Mouse (Mus musculus): ENCODE data around the gene Sos2.
A peak's percentile ranks its signal among the peaks of the same experiment; 100 is the strongest.

Sos2 gene

DNA sequence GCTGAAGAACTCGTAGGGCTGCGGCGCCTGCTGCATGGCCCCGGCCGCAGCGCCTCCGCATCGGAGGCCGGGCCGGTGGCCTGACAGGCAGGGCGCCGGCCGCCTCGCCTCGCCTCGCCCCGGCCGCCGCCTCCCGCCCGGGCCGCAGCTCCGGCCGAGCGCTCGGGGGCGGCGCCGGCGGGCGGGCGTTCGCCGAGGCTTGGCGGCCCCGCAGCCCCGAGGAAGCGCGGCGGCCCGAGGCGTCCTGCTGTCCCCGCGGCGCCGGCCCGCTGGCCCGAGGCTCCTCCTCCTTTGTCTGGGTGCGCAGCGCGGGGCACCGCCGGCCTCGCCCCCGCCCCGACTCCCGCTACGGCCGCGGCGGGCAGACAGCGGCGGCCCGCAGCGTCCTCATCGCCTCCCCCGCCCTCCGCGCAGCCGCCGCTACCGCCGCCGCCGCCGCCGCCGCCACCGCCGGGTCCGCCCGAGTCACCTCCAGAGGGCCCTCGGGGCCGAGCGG, at the start of gene Sos2:
Sos2 (minus strand) TSS at position 287 of the 496 bp plus-strand sequence.
- peak; percentile 22 to 33 for DNase-seq (ENCODE audit: low spot score in 2 of 2)

DNA sequence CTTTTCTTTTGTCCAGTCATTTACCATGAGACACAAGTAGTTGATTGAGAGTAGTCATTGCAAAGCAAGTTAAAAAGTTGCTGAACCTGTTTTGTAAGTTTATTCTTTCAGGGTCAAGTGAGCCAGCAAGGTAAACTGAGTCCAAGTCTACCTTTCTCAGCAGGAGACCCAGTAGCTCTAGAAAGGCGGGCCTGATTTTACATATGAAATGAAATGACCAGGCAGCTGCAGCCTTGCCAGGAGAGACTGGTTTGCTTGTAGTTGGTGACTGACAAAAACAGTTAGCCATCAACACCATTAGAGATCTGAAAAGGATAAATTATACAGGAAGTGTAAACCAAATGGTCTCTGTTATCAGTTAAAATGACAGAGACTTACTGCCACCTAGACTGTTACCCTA, 48.7 kb upstream of the Sos2 start:
- no peak for DNase-seq (ENCODE audit: low spot score in 2 of 2)

DNA sequence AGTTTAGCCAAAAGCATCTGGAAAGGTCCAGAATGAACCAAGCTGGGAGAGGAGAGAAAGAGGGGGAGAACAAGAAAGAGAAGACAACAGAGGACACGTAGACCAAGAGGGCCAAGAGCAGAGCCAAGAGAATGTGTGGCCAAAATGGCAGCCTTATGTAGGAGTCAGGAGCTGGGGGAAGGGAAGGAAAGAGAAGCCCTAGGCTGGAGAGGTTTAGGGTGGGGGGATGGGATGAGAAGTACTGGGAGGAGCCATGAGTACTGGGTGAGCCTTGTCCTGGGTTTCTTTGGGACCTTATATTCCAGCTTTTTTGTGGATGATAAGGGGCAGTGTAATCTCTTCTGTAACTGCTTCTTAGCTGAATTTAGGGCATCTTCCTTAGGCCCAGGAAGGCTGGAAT, 47.6 kb upstream of the Sos2 start:
- no peak for DNase-seq (ENCODE audit: low spot score in 2 of 2)

DNA sequence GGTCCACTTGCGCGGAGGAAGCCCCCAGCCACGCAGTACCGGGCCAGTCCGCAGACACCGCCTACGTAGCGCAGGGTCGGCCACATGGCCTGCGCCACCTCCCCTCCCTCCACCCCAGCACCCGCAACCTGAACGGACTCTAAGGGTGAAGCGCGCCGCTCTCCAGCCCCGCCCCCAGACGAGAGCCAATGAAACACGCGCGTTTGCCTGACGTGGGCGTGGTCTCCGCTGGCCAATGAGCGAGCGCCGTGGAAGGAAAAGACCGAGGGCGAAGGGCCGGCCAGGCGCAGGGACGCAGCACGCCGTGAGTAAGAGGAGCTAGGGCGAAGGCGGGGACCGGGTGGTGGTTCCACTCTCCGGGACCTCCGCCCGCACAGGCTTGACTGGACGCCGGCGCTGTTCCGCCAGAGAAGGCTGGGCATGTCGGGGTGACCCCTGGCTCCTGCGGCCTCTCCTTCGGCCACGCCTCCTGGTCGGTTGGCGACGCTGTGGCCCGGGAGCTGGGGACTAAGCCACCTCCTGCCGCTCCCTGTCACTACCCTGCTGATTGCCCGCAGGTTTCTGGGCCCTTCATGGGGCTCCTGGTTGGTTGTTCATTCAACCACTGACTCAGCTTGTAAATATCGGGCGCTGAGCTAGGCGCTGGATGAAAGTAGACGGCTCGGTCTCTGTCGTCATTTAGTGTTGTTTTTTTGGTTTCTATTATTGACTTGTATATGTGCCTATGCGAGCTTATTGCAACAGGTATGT, 43.2 kb upstream of the Sos2 start, which contains the start of the genes L2hgdh and Atp5s:
L2hgdh (minus strand) TSS at position 163 of the 750 bp plus-strand sequence.
Atp5s (plus strand) TSS at position 240 of the 750 bp plus-strand sequence.
- DNase-seq (ENCODE audit: low spot score in 2 of 2), result peak; percentile 94

DNA sequence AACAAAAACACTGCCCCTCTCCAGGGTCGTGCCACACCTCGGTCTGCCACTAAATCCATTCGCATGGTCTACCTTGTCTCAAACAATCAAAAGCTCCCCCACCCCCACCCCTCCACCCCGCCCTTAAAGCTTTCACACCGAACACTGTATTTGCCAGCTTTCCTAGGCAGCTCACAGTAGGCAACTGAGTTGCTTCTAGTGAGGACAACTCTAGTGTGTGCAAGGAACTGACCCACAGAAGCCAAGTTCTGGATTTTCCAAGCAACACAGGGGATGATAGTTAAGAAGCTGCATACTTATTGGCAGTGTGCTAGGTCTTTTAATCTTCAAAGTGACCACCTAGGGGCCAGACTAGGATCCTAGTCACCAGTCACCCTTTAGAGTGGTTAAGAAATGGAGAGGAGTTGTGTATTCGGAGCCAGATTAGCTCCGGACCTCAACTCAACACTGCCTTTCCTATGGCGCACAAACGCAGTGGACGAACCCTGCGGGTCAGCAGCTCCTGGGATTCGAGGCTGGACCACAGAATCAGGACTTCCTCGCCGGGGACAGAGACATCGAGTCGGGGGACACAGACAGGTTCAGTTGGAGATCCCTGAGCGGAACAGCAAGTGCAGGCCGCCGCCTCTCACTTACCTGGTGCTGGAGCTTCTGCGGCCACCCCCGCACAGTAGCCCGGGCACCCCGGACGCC, 42.5 kb upstream of the Sos2 start:
- DNase-seq (ENCODE audit: low spot score in 2 of 2), result no peak

DNA sequence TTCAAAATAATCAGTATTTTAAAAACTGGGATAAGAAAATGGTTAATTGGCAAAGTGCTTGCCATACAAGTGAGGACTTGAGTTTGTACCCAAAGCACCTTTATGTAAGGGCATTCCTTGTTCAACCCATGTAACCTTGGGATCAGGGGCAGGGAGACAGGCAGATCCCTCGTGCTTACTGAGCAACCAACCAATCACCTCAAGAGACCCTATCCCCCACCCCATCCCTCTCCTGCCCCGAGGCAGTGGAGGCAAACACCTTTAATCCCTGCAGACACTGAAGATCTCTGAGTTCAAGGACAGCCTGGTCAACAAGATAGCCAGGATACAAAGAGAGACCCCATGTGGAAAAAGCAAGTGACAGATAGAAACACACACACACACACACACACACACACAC, 41.7 kb upstream of the Sos2 start:
- no peak for DNase-seq (ENCODE audit: low spot score in 2 of 2)

DNA sequence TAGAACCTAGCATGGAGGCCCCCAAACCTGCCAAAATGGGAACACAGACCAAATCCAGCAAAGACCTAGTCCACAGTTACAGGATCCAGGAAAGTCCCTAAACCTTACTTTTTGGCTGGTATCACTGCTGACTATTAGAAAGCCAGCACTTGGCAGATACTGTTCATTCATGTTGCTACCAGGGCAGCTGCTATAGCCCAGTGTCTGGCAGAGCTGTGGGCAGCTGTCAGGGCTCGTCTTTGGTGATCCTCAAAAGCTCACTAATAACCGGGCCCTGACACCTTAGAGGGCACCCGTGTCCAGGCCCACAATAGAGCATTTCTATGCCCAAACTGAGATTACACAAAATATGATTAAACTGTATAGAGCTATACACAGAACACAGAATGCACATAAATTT, 41.2 kb upstream of the Sos2 start:
- no peak for DNase-seq (ENCODE audit: low spot score in 2 of 2)

DNA sequence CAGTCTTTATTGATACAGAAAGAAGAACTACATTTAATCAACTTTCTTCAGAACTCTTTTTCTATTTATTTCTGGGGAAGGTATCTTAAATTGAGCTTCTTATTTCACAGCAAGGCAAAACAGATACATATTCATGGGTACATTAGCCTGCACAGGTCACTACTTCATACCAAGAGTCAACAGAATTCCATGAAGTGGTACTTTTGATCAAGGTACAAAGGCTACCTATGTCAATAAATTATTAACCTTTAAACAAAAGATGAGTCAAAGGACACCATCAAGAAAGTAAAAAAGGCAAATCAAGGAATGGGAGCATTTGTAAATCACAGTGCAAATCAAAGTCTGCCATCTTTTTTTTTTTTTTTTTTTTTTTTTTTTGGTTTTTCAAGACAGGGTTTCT, 32.0 kb upstream of the Sos2 start:
- no peak for DNase-seq (ENCODE audit: low spot score in 2 of 2)

DNA sequence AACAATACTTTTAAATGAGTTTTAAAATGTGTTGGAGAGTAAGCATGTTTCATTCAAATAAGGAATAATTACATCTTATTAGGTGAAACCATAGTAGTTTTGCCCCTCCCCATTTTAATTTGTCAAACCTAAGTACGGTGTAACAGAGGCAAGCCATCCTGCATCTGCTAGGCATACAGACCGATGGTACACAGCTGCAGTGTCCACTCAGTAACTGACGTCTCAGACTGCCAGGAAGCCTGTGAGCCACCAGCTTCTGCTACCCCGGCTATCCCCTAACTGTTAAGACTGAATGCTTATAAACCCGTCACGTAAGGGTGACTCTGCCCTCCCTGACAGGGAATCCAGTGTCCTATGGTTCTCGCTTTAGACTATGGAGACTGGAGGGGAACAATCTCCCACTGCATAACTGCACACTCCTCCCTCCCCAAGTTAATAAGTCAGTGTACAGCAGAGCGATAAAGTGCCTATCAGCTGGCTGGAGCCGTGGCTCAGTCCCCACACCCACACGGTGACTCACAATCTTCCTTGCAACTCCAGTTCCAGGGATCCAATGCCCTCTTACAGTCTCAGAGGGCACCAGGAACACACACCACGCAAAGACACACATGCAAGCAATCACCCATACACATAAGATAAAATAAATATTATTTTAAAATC, 23.3 kb upstream of the Sos2 start:
- DNase-seq (ENCODE audit: low spot score in 2 of 2), result no peak

DNA sequence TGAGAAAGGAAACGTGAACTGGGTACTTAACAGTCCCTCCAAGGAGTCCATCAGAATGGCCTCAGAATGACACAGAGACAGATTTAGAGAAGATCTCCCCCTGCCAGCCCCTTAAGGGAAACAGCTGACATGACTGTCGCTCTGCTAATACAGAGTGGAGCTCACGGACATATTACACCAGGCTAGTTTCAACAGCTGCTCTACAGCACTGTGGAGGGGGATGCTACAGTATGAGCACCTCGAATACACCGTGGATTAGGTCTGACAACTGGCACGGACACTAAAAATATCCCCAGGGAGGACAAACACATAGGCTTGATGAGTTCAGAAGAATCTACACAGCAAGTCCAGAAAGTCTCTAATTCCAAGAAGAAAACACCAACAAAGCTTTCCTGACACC, 16.7 kb upstream of the Sos2 start:
- no peak for DNase-seq (ENCODE audit: low spot score in 2 of 2)

DNA sequence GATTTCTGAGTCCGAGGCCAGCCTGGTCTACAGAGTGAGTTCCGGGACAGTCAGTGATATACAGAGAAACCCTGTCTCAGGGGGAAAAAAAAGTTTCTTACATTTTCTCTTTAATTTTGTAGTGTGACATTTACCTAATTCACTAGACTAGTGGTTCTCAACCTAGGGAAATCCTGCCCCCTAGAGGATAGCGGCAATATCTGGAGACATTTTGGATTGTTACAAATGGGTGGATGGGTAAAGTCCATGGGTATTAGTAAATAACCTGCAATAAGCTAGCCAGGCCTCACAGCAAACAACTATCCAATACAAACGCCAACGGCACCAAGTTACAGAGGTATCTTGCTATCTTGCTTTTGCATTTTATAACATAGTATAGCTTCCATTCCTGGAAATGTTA, 15.1 kb upstream of the Sos2 start:
- DNase-seq (ENCODE audit: low spot score in 2 of 2), result peak; percentile 59 to 61

DNA sequence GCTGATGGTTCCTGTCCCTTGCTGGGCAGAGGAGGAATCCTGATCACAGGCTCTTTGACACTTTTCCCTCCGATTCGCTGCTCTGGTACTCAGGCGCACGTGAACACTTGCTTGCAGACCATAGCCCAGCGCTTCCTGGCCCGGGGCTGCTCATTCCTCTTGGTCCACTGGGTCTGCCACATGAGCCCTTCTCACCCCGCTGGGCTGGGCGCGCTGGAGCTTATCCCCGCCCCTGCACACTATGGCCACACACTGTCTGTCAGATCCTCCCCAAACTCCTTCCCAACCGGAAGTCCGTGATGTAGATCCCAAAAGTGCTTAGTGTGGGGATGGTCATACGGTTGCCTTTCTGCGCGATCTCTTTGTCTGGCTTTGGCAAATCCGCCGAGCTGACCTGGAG, 11.8 kb upstream of the Sos2 start:
- no peak for DNase-seq (ENCODE audit: low spot score in 2 of 2)

DNA sequence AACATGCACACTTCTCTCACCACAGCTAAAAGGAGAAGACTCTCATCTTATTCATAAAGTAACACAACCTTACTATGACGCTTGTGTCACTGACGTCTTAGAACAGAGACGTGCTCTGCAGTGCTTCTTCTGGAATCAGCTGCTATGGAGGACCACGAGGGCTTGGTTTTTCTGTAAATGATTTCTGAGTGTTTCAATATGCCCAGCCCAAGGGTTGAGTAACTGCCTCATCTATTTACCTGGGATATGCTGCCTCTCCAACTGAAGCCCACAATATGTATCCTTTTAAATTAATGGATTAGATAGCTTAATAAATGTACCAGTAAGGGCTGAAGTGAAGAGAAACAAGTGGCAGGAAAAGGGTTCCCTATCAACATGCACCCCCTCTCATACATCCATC, 9.1 kb upstream of the Sos2 start:
- DNase-seq (ENCODE audit: low spot score in 2 of 2), result no peak

DNA sequence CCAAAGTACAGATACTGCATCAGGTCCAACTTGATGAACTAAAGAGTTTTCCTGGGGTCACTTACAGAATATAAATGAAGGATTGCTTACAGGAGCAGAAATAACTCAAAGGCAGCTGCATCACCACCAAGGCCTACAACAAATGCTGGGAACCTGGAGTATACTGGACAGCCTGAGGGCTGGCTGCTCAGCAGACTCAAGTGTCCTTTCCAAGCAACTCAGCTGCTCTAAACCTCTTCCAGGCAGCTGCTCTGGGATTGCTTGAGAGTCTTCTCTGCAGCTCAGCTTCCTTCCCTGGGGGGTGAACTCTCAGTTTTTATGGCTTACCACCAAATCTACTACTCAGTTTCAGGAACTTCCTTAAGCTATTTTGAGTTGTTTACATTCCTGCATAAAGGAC, 7.4 kb upstream of the Sos2 start:
- no peak for DNase-seq (ENCODE audit: low spot score in 2 of 2)

DNA sequence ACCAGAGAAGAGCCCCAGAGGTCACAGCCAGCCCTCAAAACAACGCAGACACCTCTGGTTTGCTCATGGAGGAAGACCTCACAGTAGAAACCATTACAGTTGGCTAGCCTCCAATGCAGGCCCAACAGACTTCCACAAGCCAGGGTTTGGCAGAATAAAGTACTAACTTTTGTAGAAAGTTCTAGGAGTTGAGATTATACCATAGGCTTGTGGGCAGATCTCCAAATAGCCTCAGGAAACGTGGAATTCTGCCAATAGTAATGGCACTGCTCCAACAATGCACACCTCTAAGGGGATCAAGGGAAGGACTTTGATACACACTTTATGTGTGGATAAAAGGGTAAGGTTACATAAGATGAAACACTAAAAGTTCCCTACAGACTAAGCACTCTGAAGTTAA, 6.7 kb upstream of the Sos2 start:
- DNase-seq (ENCODE audit: low spot score in 2 of 2), result no peak

DNA sequence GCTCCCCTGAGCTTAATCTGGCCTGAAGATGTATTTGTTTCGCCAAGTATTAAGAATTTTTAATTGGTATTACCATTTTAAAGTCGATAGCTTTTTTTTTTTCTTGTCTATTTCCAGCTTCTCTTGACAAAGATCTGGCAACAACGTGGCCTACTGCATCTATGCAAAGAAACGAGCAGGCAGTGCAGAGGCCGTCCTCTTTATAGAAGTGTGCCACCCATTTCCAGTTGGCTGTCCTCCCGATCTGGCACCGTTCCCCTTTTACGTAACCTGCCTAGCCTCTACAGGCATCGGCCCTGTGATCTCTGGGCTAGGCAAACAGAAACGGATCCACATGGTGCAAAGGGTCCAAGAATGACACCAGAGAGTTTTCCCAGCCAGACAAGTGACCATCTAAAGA, 1.9 kb upstream of the Sos2 start:
- DNase-seq (ENCODE audit: low spot score in 2 of 2), result peak; percentile 22 to 52

DNA sequence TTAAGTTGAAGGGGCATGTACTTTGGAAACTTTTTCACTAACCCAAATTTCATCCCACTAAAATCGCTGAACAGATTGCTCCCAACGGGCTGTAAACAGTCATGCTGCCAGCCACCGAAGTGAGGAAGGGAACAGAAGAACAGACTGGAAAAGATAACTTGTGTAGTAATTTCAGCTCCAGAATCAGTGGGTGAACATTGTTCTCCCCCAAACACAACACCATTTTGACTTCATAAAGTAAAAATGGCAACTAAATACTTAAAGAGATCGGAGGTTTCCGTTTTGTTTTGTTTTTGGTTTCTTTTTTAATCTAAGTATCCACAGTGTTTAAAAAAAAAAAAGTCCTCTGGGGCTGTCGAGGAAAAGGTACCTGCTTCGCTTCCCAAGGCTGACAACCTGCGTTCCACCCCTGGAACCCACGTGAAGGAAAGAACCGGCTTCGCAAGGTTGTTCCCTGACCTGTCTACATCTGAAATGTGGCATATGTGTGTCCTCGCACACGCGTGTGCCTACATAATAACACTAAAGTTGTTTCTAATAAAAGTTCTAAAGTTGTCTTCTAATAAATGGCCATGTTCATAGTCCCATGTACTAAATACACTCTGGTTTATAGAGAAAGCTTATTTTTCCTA, 1.3 kb upstream of the Sos2 start:
- no peak for DNase-seq (ENCODE audit: low spot score in 2 of 2)

DNA sequence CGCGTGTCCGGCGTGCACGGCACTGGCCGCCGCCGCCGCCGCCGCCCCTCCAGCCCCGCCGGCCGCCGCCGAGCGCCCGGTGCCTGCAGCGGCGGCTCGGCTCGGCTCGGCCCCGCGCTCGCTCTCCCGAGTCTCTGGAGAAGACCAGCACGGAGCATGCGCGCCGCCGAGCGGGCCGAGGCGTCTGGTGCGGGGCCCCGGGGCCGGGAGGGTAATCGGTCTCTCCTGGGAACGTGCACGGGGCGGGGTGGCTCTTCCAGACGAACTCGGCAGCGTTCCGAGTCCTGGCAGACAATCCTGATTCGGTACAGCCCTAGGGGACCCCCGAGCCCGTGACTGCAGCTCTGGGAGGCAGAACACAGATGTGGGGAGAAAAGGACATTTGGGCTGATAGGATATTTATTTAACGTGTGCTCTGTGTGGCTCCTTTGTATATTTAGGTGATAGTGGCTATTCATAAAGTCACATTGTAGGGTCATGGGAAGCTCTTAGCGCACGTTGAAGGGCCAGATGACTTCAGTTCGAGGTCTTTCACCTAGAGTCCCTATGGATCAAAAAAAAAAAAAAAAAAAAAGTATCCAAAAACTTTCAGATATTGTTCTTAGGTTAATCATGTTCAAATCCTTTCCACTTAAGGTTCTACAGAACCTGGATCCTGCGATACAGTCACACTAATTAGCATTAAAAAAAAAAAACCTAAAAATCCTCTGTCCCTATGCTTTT, 574 bp upstream of the Sos2 start:
- peak; percentile 49 to 63 for DNase-seq (ENCODE audit: low spot score in 2 of 2)

DNA sequence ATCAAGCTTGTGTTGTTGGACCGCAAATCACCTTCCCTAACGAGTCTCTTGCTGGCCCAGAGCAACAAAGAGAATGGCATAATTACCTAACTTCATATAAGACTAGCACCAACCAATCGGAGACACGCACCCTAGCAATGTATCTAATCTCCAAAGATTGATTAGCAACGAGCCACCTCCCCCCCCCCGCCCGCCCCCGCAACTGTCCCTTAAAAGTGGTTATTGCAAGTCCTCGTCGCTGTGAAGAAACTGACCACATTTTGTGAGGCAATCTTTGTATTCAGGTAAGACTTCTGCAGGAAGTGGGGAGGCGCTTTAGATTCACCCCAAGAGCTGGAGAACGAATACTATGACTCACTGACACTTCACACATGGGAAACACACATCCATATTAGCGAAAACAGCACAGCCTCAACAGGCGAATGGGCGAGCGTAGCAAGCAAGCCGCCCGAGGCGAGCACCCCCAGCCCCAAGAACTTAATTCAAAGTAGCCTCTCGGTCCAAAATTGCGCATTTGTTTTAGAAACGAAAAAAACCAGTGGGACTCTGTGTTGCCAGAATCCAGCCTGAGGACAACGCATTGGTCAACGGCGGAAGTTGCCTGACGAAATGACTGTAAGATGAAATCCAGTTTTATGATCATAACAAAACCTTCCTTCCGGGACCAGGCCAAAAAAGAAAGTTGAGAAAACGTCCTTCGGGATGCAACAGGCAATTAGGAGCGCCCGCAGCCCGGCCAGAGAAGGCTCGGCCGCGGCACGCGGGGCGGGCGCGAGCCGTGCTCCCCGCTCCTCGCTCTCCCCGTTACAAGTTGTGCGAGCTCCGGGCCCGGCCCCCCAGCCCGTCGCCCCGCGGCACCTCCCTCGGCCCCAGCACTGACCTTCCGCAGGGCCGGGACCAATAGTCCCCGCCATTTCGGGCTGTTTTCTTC, 752 bp downstream of the Sos2 start:
- peak; percentile 76 to 84 for DNase-seq (ENCODE audit: low spot score in 2 of 2)

DNA sequence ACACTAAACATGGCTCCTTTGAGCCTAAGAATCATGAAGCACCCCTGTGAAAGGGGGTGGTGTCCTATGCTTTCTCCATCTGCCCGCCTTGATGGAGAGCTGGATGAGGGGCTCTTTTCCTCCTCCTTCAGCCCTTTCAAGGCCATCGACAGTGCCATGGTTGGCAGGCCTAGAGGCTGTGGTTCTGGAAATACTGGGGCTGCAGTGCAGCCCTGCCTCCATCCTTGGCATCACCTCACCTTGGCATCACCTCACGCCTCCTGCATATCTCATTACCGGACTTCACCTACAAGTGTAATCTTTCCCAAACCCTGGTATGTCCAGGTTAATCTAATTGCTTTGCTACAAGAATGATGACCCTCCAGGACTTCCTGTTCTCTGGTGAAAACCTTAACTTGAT, 5.5 kb downstream of the Sos2 start:
- no peak for DNase-seq (ENCODE audit: low spot score in 2 of 2)

Data from natural killer cell, adult 2 months (primary cell).